Mouse (Mus musculus): Measurements from ENCODE around the gene Alg9.

- TF ChIP-seq CTCF (conservative IDR thresholded peaks at IDR 0.05; ENCODE audit: low read length) (no peak), POU5F1 (IDR thresholded peaks at IDR 0.05; ENCODE audit: borderline replicate concordance, low read length) (no peak)
Measured at GRCm38 (mm10) chr9:50890494-50891090, 115.8 kb downstream of the Alg9 start.

All from E14TG2a.4 (cell line).